Mouse (Mus musculus) liver, adult 2 months (tissue): ENCODE measurements around the gene Nedd8. TPM values are rescaled to one million over a fixed set of nuclear protein-coding genes. Genes with fewer than 3 reads are reported as not detected.

Source experiments
- DNase-seq: peaks from one replicate; pipeline ENCODE4 v3.0.0-alpha.2; 2011; ENCODE audit warnings: low read depth, low spot score; ENCODE audit errors: extremely low read depth
- H3K27ac ChIP-seq: fragments of 200-500 bp; replicated peaks from 2 replicates; pipeline ENCODE4 v1.5.1; 2012; ENCODE audit warnings: low read depth, mild to moderate bottlenecking, control low read depth, inconsistent platforms, low read length; ENCODE audit not compliant: insufficient read depth
- H3K27me3 ChIP-seq: fragments of 200-500 bp; 2 replicates; pipeline ENCODE4 v1.6.1; 2012; ENCODE audit warnings: mild to moderate bottlenecking, moderate library complexity, low read length, inconsistent platforms; ENCODE audit not compliant: control insufficient read depth, insufficient read depth
- H3K36me3 ChIP-seq: fragments of 200-500 bp; 2 replicates; pipeline ENCODE4 v1.6.1; 2012; ENCODE audit warnings: low read length, inconsistent platforms; ENCODE audit not compliant: control insufficient read depth, insufficient read depth
- H3K4me1 ChIP-seq: fragments of 200-500 bp; 2 replicates; pipeline ENCODE4 v1.6.1; 2011; ENCODE audit warnings: low read length; ENCODE audit not compliant: control insufficient read depth, insufficient read depth
- H3K4me3 ChIP-seq: fragments of 200-500 bp; 2 replicates; pipeline ENCODE4 v1.5.1; 2011; ENCODE audit warnings: low read depth, mild to moderate bottlenecking, control low read depth, low read length, moderate library complexity; ENCODE audit not compliant: insufficient read depth
- H3K79me2 ChIP-seq: fragments of 200-500 bp; 2 replicates; pipeline ENCODE4 v1.6.1; 2012; ENCODE audit warnings: inconsistent platforms, mild to moderate bottlenecking, low read length, moderate library complexity; ENCODE audit not compliant: control insufficient read depth, insufficient read depth
- H3K9ac ChIP-seq: fragments of 200-500 bp; 2 replicates; pipeline ENCODE4 v1.6.1; 2012; ENCODE audit warnings: low read depth, mild to moderate bottlenecking, control low read depth, inconsistent platforms, low read length
- CTCF ChIP-seq: fragments of 200-500 bp; IDR thresholded peaks from 2 replicates; pipeline ENCODE4 v1.5.1; 2011; ENCODE audit warnings: low read depth, low read length, control low read depth
- POLR2A ChIP-seq: fragments of 200-500 bp; IDR thresholded peaks from 2 replicates; pipeline ENCODE4 v1.6.1; 2011; ENCODE audit warnings: low read length, control low read depth; ENCODE audit not compliant: insufficient read depth; ENCODE audit errors: extremely low read depth
- WGBS: fragments of 180-500 bp; shearing (Covaris S2); methylation state at CpG from one replicate; pipeline ENCODE4 v1.1.7; 2018; 5-methylcytosine and 5-hydroxymethylcytosine counted together
- polyA plus RNA-seq: library from polyadenylated mRNA; depleted of rRNA; stranded (reverse); fragments of >200 nt; gene quantifications from 2 replicates; pipeline ENCODE4 v1.2.3, GENCODE M21; 2012
- total RNA-seq: library from RNA; depleted of rRNA; stranded (reverse); fragments of >200 nt; gene quantifications from 2 replicates; pipeline ENCODE4 v1.2.3, GENCODE M21; 2014

The Nedd8 gene
- total and polyA plus RNA-seq, 2 experiments: 99.4 to 209 TPM

DNA sequence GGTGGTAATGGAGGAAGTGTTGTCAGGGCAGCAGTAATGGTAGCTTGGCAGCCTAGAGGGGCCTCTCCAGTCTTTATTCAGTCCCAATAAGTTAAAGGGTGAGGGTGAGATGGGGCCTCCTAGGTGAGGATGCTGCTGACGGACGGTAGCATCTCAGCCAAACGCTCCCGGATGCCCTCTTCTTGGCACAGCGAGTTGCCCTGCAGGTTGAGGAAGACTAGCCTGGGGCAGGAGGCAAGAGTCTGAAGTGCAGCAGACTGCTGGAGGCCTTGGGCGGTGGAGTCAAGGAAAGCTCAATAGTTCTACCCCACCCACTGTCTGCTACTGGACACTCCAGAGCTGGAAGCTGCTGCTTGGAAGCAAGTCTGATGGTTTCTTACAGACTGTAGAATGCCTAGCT, 44.3 kb upstream of the Nedd8 start:
- no peak overlapping the region for H3K9ac ChIP-seq
- H3K27me3 ChIP-seq: no peaks in the 10 kb centered on the region
- H3K4me1 ChIP-seq: peaks cover 28% of the 10 kb centered on the region
- WGBS: 94% methylated on average over 6 of the region's 6 CpGs
- DNase-seq: no peak
- peaks cover 3% of the 10 kb centered on the region; the same call in 1 of the 2 replicates for H3K36me3 ChIP-seq
- no peak for TF ChIP-seq CTCF
- TF ChIP-seq POLR2A: no peak
- H3K4me3 ChIP-seq: no peak overlapping the region
- H3K79me2 ChIP-seq: peaks cover 4% of the 10 kb centered on the region; the same call in 1 of the 2 replicates
- no peak overlapping the region for H3K27ac ChIP-seq

DNA sequence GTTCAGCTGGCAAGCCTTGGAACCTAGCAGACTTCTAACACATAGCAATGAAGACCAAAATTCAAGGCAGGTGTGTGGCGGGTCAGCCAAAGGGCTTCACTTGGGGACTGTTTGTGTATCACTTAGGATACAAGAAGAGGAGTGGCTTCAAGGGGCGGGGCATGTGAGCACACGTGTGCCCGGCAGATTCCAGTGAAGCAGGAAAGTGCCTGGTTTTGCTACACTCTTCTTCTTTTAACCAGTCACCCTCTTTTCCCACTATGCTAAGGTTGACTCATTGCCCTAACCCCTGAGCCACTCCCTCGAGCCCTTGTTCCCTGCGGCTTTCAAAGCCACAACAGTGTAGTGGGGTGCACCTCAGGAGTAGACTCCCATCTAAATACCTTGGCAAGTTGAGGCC, 43.0 kb upstream of the Nedd8 start:
- H3K79me2 ChIP-seq: peaks cover 4% of the 10 kb centered on the region; the same call in 1 of the 2 replicates
- no peak overlapping the region for H3K9ac ChIP-seq
- peak overlapping the region; percentile 65 for H3K27ac ChIP-seq
- peaks cover 3% of the 10 kb centered on the region; the same call in 1 of the 2 replicates for H3K36me3 ChIP-seq
- H3K4me3 ChIP-seq: no peak overlapping the region
- peak; percentile 88 for DNase-seq
- TF ChIP-seq POLR2A (no peak), CTCF (no peak)
- WGBS: 18% methylated on average over 6 of the region's 6 CpGs
- H3K4me1 ChIP-seq: peaks cover 24% of the 10 kb centered on the region
- H3K27me3 ChIP-seq: no peaks in the 10 kb centered on the region

DNA sequence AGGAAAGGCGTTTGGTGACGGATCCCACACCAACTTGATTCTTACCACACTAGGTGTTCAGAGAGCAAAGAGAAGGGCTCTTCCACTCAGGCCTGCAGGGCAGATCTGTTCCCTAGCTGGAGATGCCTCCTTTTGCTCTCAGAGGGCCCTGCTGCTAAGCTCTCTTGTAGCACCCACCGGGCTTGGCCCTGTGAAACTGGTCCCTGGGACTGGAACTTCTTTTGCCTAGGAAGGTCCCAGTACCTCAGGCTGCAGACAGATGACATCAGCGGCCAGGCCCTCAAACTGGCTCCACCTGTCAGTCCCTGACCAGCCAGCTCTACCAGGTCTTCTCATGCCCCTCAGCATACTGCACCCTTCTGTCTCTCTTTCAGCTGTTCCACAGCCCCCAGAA, 41.8 kb upstream of the Nedd8 start, which contains the start of gene Tgm1:
Gene Tgm1, minus strand, starts transcription at position 198 of the 394 bp plus-strand sequence.
- Histone ChIP-seq H3K36me3 (peaks cover 3% of the 10 kb centered on the region; the same call in 1 of the 2 replicates), H3K9ac (peak within 1 kb of the TSS; percentile 80), H3K4me3 (peak within 1 kb of the TSS; percentile 82), H3K4me1 (peaks cover 24% of the 10 kb centered on the region), H3K79me2 (peaks cover 4% of the 10 kb centered on the region; the same call in 1 of the 2 replicates), H3K27ac (peak within 1 kb of the TSS; percentile 87), H3K27me3 (no peaks in the 10 kb centered on the region)
- no peak for DNase-seq
- no peak for TF ChIP-seq POLR2A
- TF ChIP-seq CTCF: no peak
- 26% methylated on average over 4 of the region's 4 CpGs for WGBS

DNA sequence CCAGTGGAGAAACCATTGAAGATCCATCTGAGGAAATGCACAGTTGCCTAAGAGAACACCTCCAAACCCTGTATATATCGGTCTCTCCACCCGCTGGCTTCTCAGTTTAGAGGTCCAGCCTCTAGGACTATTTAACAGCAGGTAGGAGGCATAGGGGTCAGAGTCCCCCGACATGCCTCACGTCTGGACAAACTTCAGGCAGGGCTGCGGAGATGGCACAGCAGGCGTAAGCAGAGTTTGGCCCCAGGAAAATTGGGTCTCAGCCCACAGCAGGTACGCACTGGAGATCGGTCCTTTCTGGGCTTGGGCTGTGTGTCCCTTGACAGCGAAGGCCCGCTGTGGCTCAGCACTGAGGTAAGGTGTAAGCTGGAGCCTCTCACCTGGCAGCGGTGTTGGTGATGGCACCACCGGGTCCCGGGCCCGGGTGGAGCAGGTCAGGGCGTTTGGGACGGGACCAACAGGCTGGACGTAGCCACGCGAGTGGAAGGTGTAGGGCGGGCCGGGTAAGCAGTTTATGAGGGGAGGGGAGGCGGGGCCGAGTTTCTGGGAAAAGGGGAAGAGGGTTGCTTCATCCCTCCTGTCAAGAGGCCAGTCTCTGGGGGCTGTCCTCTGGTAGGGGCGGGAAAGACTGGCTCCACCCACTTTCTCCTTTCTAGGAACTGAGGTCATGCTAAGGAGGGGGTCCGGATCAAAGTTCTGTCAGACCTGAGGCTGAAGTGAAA, 41.2 kb upstream of the Nedd8 start:
- TF ChIP-seq POLR2A: 0 out of 2 replicates have a peak, but pooled peaks have one; percentile 23
- no peak for TF ChIP-seq CTCF
- H3K9ac ChIP-seq: peak overlapping the region; percentile 80
- 4% methylated on average over 25 of the region's 25 CpGs for WGBS
- peak; percentile 74 for DNase-seq
- H3K36me3 ChIP-seq: peaks cover 4% of the 10 kb centered on the region; the same call in 1 of the 2 replicates
- H3K4me3 ChIP-seq: peak overlapping the region; percentile 82
- H3K4me1 ChIP-seq: peaks cover 24% of the 10 kb centered on the region
- H3K79me2 ChIP-seq: peaks cover 4% of the 10 kb centered on the region; the same call in 1 of the 2 replicates
- H3K27ac ChIP-seq: peak overlapping the region; percentile 87
- H3K27me3 ChIP-seq: no peaks in the 10 kb centered on the region

DNA sequence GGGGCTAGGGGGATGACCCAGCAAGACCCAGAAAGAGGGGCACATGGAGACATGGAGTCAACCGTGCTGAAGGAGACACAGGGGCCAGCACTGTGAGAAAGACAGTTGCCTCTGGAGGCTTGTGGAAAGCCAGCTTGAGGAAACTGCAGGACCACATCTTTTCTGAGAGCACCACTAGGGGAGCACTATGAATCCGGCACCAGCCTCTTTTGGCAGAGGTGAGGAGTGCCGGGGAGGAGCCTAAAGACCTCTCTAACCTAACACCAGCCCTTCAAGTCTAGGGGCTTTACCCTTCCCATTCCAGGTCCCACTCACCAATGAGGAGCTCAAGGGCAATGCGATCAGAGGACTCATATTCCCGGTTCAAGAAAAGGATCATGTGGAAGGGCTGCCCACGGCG, 39.9 kb upstream of the Nedd8 start:
- no peaks in the 10 kb centered on the region for H3K27me3 ChIP-seq
- 74% methylated on average over 7 of the region's 7 CpGs for WGBS
- DNase-seq: no peak
- H3K36me3 ChIP-seq: 0 out of 2 replicates have a peak, but pooled peaks cover 3% of the 10 kb centered on the region
- H3K79me2 ChIP-seq: peaks cover 4% of the 10 kb centered on the region; the same call in 1 of the 2 replicates
- H3K27ac ChIP-seq: no peak overlapping the region
- peaks cover 24% of the 10 kb centered on the region for H3K4me1 ChIP-seq
- H3K4me3 ChIP-seq: peak overlapping the region; percentile 82
- H3K9ac ChIP-seq: no peak overlapping the region; the same call in 1 of the 2 replicates
- TF ChIP-seq CTCF (peak; percentile 20), POLR2A (no peak)

DNA sequence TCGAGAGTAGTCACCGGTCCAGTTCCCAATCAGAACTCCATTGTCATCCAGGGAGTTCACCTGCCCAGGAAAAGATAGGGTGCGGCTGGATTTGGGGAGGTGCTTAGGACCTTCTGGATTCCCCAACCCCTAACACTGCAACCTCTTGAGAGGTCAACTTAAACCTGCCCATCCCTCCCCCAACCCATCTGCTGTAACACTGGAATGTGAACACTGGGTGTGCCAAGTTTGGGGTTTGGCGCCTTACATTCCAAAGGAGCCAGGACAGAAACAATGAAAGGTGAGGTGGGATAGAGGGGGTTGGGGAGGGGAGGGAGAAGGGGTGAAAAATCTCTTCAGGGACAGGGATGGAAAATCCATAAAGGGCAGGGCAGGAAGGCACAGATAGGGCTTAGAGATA, 37.6 kb upstream of the Nedd8 start:
- no peak overlapping the region for H3K27ac ChIP-seq

More for the DNA sequence above, 37.6 kb upstream of the Nedd8 start:
- peaks cover 4% of the 10 kb centered on the region; the same call in 1 of the 2 replicates for H3K79me2 ChIP-seq
- TF ChIP-seq CTCF (no peak), POLR2A (no peak)
- H3K4me3 ChIP-seq: no peak overlapping the region
- H3K4me1 ChIP-seq: peaks cover 20% of the 10 kb centered on the region
- WGBS: 91% methylated on average over 4 of the region's 4 CpGs
- DNase-seq: no peak
- H3K27me3 ChIP-seq: no peaks in the 10 kb centered on the region
- H3K9ac ChIP-seq: no peak overlapping the region
- H3K36me3 ChIP-seq: 0 out of 2 replicates have a peak, but pooled peaks cover 3% of the 10 kb centered on the region
